Mouse (Mus musculus): ENCODE data around the gene Actr6.

DNA sequence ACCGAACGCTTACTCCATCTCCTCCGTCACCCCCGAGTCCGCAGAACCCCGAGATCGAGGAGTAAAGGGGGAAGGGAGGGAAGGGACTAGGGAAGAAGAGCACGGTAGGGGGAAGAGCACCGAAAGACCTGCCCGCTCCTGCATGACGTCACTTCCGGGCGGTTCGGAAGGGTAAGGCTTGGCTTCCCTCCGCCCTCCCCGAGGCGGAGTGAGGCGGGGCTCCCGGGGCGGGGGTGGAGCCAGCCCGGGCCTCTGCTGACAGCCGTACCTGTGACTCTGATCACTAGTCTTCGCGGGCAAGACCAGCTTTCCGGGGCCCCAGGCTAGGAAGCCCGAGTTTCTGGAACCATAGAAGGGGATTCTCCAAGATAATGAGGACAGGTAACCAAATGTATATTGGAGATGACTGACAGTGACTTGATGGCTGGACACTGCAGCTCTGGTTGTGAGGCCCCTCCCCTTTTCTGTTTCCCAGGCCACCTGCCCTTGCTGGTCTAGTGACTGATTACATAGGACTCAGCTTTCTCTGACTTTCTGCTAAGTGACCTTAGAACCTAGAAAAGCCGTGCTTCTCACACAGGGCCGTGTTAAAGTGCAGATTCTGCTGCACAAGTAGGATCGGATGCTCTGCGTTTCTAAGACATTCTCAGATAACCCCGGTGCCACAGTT lies 45.8 kb downstream of the Actr6 start, which contains the start of gene Scyl2:
- TF ChIP-seq CTCF (IDR thresholded peaks at IDR 0.05; ENCODE audit: low read depth) (no peak), EP300 (IDR thresholded peaks at IDR 0.05; ENCODE audit: low read depth) (no peak)

Data from heart, postnatal 0 days (tissue).